Mouse (Mus musculus): Measurements from ENCODE around the gene Itpk1.

The Itpk1 gene

GRCm38 (mm10) chr12:102670848-102671247 is 33.9 kb downstream of the Itpk1 start:
- ATAC-seq (ENCODE audit: insufficient number of reproducible peaks, low FRiP score, low TSS enrichment), result no peak

DNA sequence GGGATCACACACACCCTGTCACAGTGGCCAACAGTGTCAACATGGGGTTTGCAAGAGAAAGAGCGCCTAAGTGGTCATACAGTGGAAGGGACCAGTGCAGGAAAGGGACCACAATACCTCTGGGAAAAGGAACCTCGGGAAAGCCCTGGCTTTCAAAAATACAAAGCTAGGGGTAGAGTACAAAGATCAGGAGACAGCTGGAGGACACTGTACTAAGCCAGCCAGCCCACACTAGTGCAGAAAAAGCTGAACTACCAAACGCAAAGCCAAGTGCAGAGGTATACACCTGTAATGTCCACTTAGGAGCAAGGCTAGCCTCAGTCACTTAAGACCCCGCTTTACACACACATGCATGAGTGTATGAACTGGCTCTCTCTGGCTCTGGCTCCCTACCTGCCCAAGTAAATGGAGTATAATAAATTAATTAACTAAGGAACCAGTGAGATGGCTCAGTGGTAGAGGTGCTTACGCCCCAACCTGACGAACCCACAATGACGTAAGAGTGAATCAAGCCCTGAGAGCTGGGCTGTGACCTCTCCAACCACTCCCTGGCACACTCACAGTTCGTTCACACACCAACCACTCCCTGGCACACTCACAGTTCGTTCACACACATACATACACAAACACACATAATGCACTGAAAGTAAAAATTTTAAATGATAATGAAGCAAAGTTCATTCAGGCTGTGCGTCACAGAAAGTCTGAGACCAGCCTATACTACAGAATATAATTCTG is 39.1 kb downstream of the Itpk1 start:
- no peak for ATAC-seq (ENCODE audit: insufficient number of reproducible peaks, low FRiP score, low TSS enrichment)

DNA sequence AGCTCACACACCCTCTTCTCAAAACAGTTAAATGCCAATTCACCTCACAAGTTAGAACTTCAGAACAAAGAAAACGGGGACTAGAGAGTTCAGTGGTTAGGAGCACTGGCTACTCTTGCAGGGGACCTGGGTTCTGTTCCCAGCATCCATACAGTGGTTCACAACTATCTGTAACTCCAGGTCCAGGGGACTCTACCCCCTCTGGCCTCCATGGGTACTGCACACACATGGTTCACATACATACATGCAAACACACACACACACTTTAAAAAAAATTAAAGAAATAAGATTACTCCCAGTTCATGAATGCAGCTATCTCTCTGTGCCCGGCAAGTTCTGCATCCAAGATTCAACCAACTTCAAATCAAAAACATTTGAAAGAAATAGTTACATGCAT is 40.7 kb downstream of the Itpk1 start:
- ATAC-seq (ENCODE audit: insufficient number of reproducible peaks, low FRiP score, low TSS enrichment), result no peak

- ATAC-seq (ENCODE audit: insufficient number of reproducible peaks, low FRiP score, low TSS enrichment), result no peak
Measured at GRCm38 (mm10) chr12:102663349-102664051, 41.2 kb downstream of the Itpk1 start.

DNA sequence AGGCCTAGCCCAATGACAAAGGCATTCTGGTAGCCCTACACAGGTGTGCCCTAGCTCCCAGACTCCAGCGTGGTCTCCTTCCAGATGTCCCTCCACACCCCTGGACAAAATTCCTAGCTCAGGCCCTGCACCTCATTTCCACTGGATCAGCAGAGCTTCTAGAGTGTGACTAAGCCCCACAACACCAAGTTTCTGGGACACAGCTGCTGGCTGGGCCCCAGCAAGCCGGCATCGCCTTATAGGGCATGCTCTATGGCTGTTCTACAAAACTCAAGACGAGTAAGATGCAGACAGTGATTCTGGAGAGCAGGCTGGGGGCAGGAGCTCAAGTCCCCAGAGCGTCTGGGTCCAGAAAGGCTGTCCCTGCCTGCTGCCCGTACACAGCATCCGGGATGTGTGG is 43.0 kb downstream of the Itpk1 start:
- ATAC-seq (ENCODE audit: insufficient number of reproducible peaks, low FRiP score, low TSS enrichment), result no peak

GRCm38 (mm10) chr12:102660906-102661651 is 43.7 kb downstream of the Itpk1 start:
- peak; percentile 84 for ATAC-seq (ENCODE audit: insufficient number of reproducible peaks, low FRiP score, low TSS enrichment)

- ATAC-seq (ENCODE audit: insufficient number of reproducible peaks, low FRiP score, low TSS enrichment), result no peak
Measured at GRCm38 (mm10) chr12:102653003-102653402, 51.7 kb downstream of the Itpk1 start.

GRCm38 (mm10) chr12:102652420-102652819 is 52.3 kb downstream of the Itpk1 start:
- ATAC-seq (ENCODE audit: insufficient number of reproducible peaks, low FRiP score, low TSS enrichment), result no peak

DNA sequence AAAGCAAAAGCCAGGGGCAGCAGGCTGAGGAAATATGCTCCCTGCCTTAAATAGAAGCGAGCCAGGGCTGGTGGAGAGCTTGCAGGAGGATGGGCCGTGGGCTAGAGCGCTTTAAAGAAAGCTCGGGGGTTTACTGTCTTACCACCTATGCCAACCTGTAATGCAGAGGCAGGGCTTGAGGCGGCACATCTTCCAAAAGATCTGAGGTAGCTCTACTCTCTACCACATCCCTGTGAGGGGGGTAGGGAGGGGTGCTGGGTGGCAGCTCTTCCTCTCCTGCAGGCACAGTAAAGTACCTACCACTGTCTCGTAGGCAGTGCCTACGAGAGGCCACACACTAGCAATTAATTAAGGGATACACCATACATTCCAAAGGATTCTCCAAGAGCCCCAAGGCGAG is 52.9 kb downstream of the Itpk1 start:
- no peak for ATAC-seq (ENCODE audit: insufficient number of reproducible peaks, low FRiP score, low TSS enrichment)

- no peak for ATAC-seq (ENCODE audit: insufficient number of reproducible peaks, low FRiP score, low TSS enrichment)
Measured at GRCm38 (mm10) chr12:102651401-102651800, 53.3 kb downstream of the Itpk1 start.

- ATAC-seq (ENCODE audit: insufficient number of reproducible peaks, low FRiP score, low TSS enrichment), result no peak
Measured at GRCm38 (mm10) chr12:102650649-102651048, 54.1 kb downstream of the Itpk1 start.

DNA sequence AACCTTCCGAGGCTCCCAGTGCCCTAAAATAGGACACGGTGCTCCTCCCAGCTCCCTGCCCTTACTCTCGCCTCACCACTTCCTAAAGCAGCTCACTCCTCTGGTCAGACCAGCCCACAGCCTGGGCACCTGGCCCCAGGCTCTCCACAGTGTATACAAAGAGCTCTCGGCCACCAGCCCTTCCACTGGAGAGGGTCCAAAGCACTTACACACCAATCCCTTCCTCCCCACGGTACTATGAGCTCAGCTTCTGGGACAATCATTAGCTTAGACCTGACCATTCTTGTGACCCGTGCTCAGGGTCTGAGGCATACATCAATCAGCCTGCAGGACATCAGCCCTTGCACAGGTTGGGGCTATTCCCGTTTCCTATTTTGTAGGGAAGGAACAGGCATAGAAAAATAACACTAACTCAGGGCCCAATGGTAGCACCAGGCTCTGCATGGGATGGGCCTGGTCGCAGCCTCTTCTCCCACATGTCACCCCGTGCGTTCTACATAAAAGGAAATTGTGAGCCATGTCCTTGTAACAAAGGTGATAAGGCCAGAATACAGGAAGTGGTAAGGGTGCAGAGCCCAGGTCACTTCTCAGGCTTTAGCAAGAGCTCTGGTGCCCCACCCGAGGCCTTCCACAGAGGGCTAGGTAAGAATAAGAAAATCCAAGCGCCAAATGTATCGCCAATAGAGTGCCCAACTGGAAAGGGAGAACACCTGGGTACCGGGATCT is 56.7 kb downstream of the Itpk1 start:
- ATAC-seq (ENCODE audit: insufficient number of reproducible peaks, low FRiP score, low TSS enrichment), result 0 out of 2 replicates have a peak, but pooled peaks have one; percentile 13

DNA sequence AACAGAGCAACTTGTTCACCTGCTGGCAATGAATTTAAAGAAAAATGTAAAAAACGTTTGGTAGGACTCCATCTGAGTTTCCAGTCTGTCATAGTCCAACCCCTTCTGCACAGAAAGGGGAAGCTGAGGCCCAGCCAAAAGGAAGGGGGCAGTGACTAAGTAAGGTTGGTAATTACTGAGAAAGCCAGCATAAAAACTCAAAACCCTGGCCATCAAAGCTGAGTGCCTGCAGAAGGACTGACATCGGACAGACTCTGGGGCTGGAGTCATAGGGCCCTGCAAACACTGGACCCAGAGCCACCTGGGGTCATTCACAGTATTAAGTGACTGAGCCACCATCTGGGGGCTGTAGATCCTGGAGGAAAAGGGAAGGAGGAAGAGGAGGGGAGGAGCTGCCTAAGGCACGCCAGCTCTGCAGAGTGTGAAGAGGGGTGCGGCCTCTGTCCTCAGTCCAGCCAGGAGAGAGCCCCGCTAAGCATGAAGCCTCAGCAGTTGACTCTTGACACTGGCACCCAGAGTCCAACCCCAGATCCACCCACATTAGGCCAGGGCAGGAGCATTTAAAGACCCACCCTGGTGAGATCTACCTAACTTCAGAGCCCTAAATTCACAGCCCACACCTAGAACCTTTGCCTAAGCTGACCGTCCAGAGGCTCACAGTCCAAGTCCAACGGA is 58.0 kb downstream of the Itpk1 start:
- no peak for ATAC-seq (ENCODE audit: insufficient number of reproducible peaks, low FRiP score, low TSS enrichment)

DNA sequence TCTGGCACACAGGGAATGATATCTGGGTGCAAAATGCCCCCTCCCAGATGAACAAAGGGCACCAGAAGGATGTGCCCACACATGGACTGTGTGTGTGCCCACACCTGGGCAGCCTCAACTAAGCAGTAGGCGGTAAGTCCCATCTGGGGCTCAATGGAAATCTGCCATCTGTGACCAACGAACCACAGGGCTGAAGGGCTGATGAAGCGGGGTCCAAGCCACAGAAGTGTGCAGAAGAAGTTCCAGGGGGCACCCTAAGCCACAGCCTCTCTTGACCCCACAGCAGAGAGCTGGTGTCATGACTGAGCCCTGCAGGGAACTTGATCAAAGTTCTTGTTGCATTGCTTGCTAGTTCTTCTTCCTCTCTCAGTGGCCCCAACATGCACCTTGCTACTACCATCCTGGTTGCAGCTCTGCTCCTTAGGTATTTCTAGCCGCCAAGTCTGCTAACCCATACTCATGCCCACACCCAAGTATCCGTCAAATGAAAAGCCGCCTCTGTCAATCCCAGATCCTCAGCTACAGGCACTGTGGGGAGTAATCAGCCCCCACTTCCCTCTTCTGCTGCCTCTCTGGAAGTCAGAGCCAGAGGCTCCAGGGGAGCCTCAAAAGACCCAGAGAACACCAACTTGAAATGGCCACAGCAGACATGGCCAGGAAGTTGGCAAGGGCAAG is 58.7 kb downstream of the Itpk1 start:
- ATAC-seq (ENCODE audit: insufficient number of reproducible peaks, low FRiP score, low TSS enrichment), result no peak

DNA sequence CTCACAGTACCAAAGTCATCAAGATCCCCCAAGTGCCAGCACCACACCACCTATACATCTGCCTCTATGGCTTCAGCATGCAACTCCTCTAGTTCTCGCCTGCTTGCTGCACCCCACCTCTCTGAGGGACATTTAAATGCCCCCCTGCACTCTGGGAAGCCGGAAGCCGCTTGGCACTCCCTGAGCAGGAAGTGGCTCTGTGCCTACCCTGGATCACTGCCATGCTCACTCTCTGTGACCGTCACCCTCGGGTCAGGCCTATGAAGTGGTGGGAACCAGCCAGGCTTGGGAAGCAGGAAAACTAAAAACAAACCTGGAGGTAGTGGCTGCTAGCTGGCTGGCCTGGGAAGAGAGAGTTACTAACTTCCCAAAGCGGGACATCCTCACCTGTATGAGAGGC is 61.4 kb downstream of the Itpk1 start:
- ATAC-seq (ENCODE audit: insufficient number of reproducible peaks, low FRiP score, low TSS enrichment), result no peak

GRCm38 (mm10) chr12:102640436-102641163 is 64.1 kb downstream of the Itpk1 start:
- peak; percentile 84 for ATAC-seq (ENCODE audit: insufficient number of reproducible peaks, low FRiP score, low TSS enrichment)

DNA sequence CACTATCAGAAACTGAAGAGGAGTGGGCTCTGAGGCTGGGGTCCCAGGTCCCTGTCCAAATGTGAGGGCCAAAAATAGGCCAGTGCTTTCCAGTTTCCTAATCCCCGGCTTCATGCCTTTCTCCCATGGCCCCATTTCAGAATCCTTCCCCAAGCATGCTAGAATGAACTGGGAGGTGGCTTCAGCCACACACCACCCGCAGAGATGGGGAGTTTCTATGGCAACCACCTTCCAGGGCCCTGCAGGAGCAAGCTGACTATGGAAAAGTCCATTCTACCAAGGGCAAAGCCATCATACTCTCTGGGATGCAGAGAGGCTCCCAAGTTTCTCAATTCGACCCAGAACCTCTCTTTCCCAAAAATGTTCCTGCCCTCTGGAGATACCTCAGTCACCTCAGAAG is 65.9 kb downstream of the Itpk1 start:
- no peak for ATAC-seq (ENCODE audit: insufficient number of reproducible peaks, low FRiP score, low TSS enrichment)

- no peak for ATAC-seq (ENCODE audit: insufficient number of reproducible peaks, low FRiP score, low TSS enrichment)
Measured at GRCm38 (mm10) chr12:102637235-102637634, 67.5 kb downstream of the Itpk1 start.
